Mouse (Mus musculus) small intestine, adult 2 months (tissue): Measurements from ENCODE around the gene Pdia2. TPM values are rescaled to one million over a fixed set of nuclear protein-coding genes. Genes with fewer than 3 reads are reported as not detected.
"Not testable (repeated sequence)": the region's sequence is repeated elsewhere in the genome, so short reads cannot be mapped to it uniquely, and the experiment has no call there.

Source experiments
- H3K27ac ChIP-seq: fragments of 200-500 bp; 2 replicates; pipeline ENCODE4 v1.5.1; 2012; ENCODE audit warnings: low read depth, low read length, control low read depth, inconsistent platforms; ENCODE audit not compliant: insufficient read depth
- H3K27me3 ChIP-seq: fragments of 200-500 bp; 2 replicates; pipeline ENCODE4 v1.6.1; 2012; ENCODE audit warnings: mild to moderate bottlenecking, moderate library complexity, low read length, inconsistent platforms; ENCODE audit not compliant: control insufficient read depth, insufficient read depth
- H3K36me3 ChIP-seq: fragments of 200-500 bp; 2 replicates; pipeline ENCODE4 v1.6.1; 2012; ENCODE audit warnings: mild to moderate bottlenecking, low read length, control low read depth, inconsistent platforms; ENCODE audit not compliant: control insufficient read depth, insufficient read depth
- H3K4me1 ChIP-seq: fragments of 200-500 bp; 2 replicates; pipeline ENCODE4 v1.6.1; 2012; ENCODE audit warnings: low read length, inconsistent platforms, mixed read lengths; ENCODE audit not compliant: control insufficient read depth, insufficient read depth, insufficient read length
- H3K4me3 ChIP-seq: fragments of 200-500 bp; 2 replicates; pipeline ENCODE4 v1.5.1; 2012; ENCODE audit warnings: low read depth, mild to moderate bottlenecking, control low read depth, inconsistent platforms, low read length, moderate library complexity
- CTCF ChIP-seq: fragments of 200-500 bp; IDR thresholded peaks from 2 replicates; pipeline ENCODE4 v1.5.1; 2012; ENCODE audit warnings: low read depth, mild to moderate bottlenecking, control low read depth, inconsistent platforms, low read length, moderate library complexity, mixed read lengths; ENCODE audit not compliant: insufficient replicate concordance, insufficient read length; ENCODE audit errors: extremely low read depth
- POLR2A ChIP-seq: fragments of 200-500 bp; IDR thresholded peaks from 2 replicates; pipeline ENCODE4 v1.6.1; 2012; ENCODE audit warnings: low read depth, mild to moderate bottlenecking, control low read depth, inconsistent platforms, low read length, moderate library complexity
- WGBS: fragments of 180-500 bp; shearing (Covaris S2); methylation state at CpG from one replicate; pipeline ENCODE4 v1.1.7; 2018; 5-methylcytosine and 5-hydroxymethylcytosine counted together
- polyA plus RNA-seq: library from polyadenylated mRNA; depleted of rRNA; stranded (reverse); fragments of >200 nt; gene quantifications from 2 replicates; pipeline ENCODE4 v1.2.3, GENCODE M21; 2012

Gene Pdia2
- polyA plus RNA-seq, 1 experiment: 1.6 TPM

- TF ChIP-seq CTCF (no peak), POLR2A (no peak)
- WGBS: 2% methylated on average over 22 of the region's 22 CpGs
- Histone ChIP-seq H3K27me3 (0 out of 2 replicates have a peak, but pooled peaks cover 8% of the 10 kb centered on the region), H3K4me1 (peaks cover 3% of the 10 kb centered on the region), H3K36me3 (no peaks in the 10 kb centered on the region; the same call in 1 of the 2 replicates), H3K4me3 (peak within 1 kb of the TSS; percentile 73), H3K27ac (no peak within 1 kb of the TSS)
Observed at GRCm38 (mm10) chr17:26202737-26203136, 3.9 kb upstream of the Pdia2 start, which contains the start of gene Rgs11. Gene Rgs11 (plus strand): TSS chr17:26202951.

GRCm38 (mm10) chr17:26201998-26202397, 3.1 kb upstream of the Pdia2 start:
- Histone ChIP-seq H3K36me3 (no peaks in the 10 kb centered on the region; the same call in 1 of the 2 replicates), H3K27ac (no peak overlapping the region), H3K4me3 (no peak overlapping the region), H3K4me1 (peaks cover 3% of the 10 kb centered on the region), H3K27me3 (0 out of 2 replicates have a peak, but pooled peaks cover 8% of the 10 kb centered on the region)
- TF ChIP-seq POLR2A (no peak), CTCF (no peak)

DNA sequence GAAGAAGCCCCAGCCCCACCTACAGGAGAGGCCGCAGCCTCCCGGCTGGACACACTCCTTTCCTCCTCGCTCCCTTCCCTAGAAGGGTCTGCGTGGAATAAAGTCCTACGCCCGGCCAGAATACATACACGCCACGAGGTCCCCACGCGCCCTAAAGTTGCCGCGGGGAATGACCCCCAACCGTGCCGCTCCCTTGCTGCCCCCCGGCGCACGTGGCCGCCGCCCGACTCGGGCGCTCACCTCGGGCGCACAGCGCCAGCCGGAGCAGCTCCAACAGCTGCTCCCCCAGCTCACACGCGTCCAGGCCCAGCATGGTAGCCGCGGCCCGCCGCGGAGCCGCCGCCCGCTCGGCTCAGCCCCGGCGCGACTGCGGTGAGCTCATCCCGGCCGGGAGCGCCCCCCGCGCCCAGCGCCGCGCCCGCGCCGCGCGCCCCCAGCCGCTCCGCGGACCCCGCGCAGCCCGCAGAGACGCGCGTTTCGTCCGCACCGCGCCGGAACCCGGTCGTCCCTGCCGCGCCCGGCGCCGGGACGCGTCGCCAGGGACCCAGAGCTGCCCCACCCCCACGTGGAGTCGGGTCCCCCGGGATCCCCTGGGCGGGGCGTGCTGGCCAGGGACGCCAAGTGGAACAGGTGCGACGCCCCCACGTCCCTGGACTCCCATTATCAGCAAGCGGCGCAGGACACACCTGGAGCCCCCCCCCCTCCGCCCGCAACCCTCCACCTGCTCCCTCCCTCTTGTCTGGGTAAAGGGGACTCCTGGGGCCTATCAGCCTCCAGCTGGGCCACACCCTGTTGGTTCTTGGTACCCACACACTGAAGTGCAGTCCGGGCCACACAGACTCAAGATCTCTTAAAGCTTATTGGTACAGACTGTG, 2.2 kb upstream of the Pdia2 start:
- Histone ChIP-seq H3K27me3 (0 out of 2 replicates have a peak, but pooled peaks cover 8% of the 10 kb centered on the region), H3K4me3 (peak overlapping the region; percentile 60), H3K36me3 (no peaks in the 10 kb centered on the region; the same call in 1 of the 2 replicates), H3K27ac (no peak overlapping the region), H3K4me1 (peaks cover 3% of the 10 kb centered on the region)
- no peak for TF ChIP-seq CTCF
- TF ChIP-seq POLR2A: no peak
- 3% methylated on average over 87 of the region's 92 CpGs for WGBS

GRCm38 (mm10) chr17:26192481-26193190, 6.3 kb downstream of the Pdia2 start:
- Histone ChIP-seq H3K27me3 (no peaks in the 10 kb centered on the region), H3K4me3 (no peak overlapping the region), H3K36me3 (peaks cover 68% of the 10 kb centered on the region), H3K27ac (no peak overlapping the region), H3K4me1 (no peaks in the 10 kb centered on the region; the same call in 1 of the 2 replicates)
- 94% methylated on average over 15 of the region's 15 CpGs for WGBS
- TF ChIP-seq CTCF: no peak
- no peak for TF ChIP-seq POLR2A

DNA sequence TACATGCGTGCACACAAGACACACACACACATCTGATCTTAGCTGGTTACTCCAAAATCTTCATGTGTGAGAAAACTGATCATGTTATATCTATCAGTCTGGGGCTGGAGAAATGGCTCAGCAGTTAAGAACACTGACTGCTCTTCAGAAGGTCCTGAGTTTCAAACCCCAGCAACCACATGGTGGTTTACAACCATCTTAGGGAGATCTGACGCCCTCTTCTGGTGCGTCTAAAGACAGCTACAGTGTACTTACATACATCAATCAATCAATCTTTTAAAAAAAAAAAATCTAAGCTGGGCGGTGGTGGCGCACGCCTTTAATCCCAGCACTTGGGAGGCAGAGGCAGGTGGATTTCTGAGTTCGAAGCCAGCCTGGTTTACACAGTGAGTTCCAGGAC, 7.4 kb downstream of the Pdia2 start:
- not testable (repeated sequence) for H3K4me3 ChIP-seq, H3K27me3 ChIP-seq, H3K27ac ChIP-seq, H3K4me1 ChIP-seq
- WGBS: 84% methylated on average over 7 of the region's 7 CpGs
- H3K36me3 ChIP-seq: peaks cover 70% of the 10 kb centered on the region

DNA sequence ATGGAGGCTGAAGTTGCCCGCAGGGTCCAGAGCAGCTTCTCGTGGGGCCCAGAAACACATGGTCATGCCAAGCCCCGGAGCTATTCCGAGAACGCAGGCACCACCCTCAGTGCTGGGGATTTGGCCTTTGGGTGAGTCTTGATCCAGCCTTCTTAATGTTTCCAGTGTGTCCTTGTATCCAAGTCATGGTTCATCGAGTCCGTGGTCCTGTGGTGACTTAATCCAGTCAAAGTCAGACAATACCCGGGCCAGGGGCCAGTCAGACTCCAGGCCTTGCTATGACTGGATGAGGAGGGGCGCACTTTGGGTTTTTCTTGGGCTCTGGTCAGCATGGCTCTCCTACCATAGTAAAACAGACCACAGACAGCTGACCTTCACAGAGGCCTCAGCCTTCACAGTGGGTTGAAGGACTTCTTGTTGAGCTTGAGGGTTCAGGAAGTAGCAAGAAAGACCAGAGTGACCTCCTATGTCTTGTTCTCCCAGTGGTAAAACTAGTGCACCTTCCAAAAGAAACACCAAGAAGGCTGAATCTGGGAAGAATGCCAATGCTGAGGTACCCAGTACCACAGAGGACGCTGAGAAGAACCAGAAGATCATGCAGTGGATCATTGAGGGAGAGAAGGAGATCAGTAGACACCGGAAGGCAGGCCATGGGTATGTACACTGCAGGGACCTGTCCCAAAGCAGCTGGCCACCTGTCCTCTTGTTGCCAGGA, 10.6 kb downstream of the Pdia2 start:
- Histone ChIP-seq H3K36me3 (peaks cover 74% of the 10 kb centered on the region), H3K4me1 (no peaks in the 10 kb centered on the region), H3K4me3 (no peak overlapping the region), H3K27me3 (no peaks in the 10 kb centered on the region), H3K27ac (no peak overlapping the region)
- TF ChIP-seq POLR2A: no peak
- no peak for TF ChIP-seq CTCF
- WGBS: 91% methylated on average over 11 of the region's 11 CpGs

- Histone ChIP-seq H3K36me3 (peaks cover 73% of the 10 kb centered on the region), H3K27ac (no peak overlapping the region), H3K4me1 (no peaks in the 10 kb centered on the region), H3K27me3 (no peaks in the 10 kb centered on the region), H3K4me3 (no peak overlapping the region)
- 96% methylated on average over 5 of the region's 5 CpGs for WGBS
- no peak for TF ChIP-seq POLR2A
- TF ChIP-seq CTCF: no peak
Observed at GRCm38 (mm10) chr17:26187592-26187991, 11.3 kb downstream of the Pdia2 start.
